Mouse (Mus musculus): ENCODE results near the gene Trim50. TPM values are rescaled to one million over a fixed set of nuclear protein-coding genes. Genes with fewer than 3 reads are reported as not detected.

Trim50 gene
- polyA plus RNA-seq (2015; fragmentation: Nextera tagmentation; extraction: Ambion mirVana) = 1.2 and 1.3 TPM in 2 replicates

GRCm38 (mm10) chr5:135352995-135353394 lies at the start of gene Trim50:
Gene Trim50, plus strand, starts transcription at chr5:135353295.
- H3K36me3 ChIP-seq (ENCODE audit: control insufficient read depth, insufficient read depth, low read length) = no peaks in the 10 kb centered on the region
- no peak within 1 kb of the TSS for H3K4me3 ChIP-seq (replicated peaks; ENCODE audit: low read length)
- no peak within 1 kb of the TSS for H3K27ac ChIP-seq (ENCODE audit: low read length)
- ATAC-seq (ENCODE audit: insufficient read depth, low FRiP score) = no peak
- no peaks in the 10 kb centered on the region for H3K4me1 ChIP-seq (ENCODE audit: control insufficient read depth, insufficient read depth, low read length)
- WGBS = 50% methylated on average over 9 of the region's 9 CpGs
- no peak within 1 kb of the TSS for H3K4me2 ChIP-seq (ENCODE audit: low read depth, low read length)
- no peak within 1 kb of the TSS for H3K9ac ChIP-seq (ENCODE audit: low read length)
- H3K27me3 ChIP-seq (ENCODE audit: control insufficient read depth, insufficient read depth, low read length) = peaks cover 10% of the 10 kb centered on the region
- H3K9me3 ChIP-seq (replicated peaks; ENCODE audit: control insufficient read depth, low read length) = no peaks in the 10 kb centered on the region

GRCm38 (mm10) chr5:135306321-135306965 lies 46.7 kb upstream of the Trim50 start:
- no peak for ATAC-seq (ENCODE audit: insufficient read depth, low FRiP score)
- Histone ChIP-seq H3K4me3 (replicated peaks; ENCODE audit: low read length) (no peak overlapping the region), H3K36me3 (ENCODE audit: control insufficient read depth, insufficient read depth, low read length) (no peaks in the 10 kb centered on the region), H3K4me2 (ENCODE audit: low read depth, low read length) (no peak overlapping the region), H3K27me3 (ENCODE audit: control insufficient read depth, insufficient read depth, low read length) (no peaks in the 10 kb centered on the region), H3K4me1 (ENCODE audit: control insufficient read depth, insufficient read depth, low read length) (no peaks in the 10 kb centered on the region), H3K27ac (ENCODE audit: low read length) (no peak overlapping the region), H3K9ac (ENCODE audit: low read length) (no peak overlapping the region), H3K9me3 (replicated peaks; ENCODE audit: control insufficient read depth, low read length) (no peaks in the 10 kb centered on the region)
- WGBS = 37% methylated on average over 10 of the region's 10 CpGs

- Histone ChIP-seq H3K27me3 (ENCODE audit: control insufficient read depth, insufficient read depth, low read length) (no peaks in the 10 kb centered on the region), H3K27ac (ENCODE audit: low read length) (no peak overlapping the region), H3K4me3 (replicated peaks; ENCODE audit: low read length) (no peak overlapping the region), H3K9me3 (replicated peaks; ENCODE audit: control insufficient read depth, low read length) (no peaks in the 10 kb centered on the region), H3K36me3 (ENCODE audit: control insufficient read depth, insufficient read depth, low read length) (no peaks in the 10 kb centered on the region), H3K9ac (ENCODE audit: low read length) (no peak overlapping the region), H3K4me2 (ENCODE audit: low read depth, low read length) (no peak overlapping the region), H3K4me1 (ENCODE audit: control insufficient read depth, insufficient read depth, low read length) (no peaks in the 10 kb centered on the region)
- ATAC-seq (ENCODE audit: insufficient read depth, low FRiP score) = no peak
- 76% methylated on average over 3 of the region's 3 CpGs for WGBS
Measured at GRCm38 (mm10) chr5:135316177-135316576, 36.9 kb upstream of the Trim50 start.

GRCm38 (mm10) chr5:135319856-135320255 lies 33.2 kb upstream of the Trim50 start:
- ATAC-seq (ENCODE audit: insufficient read depth, low FRiP score) = no peak
- Histone ChIP-seq H3K27me3 (ENCODE audit: control insufficient read depth, insufficient read depth, low read length) (no peaks in the 10 kb centered on the region), H3K27ac (ENCODE audit: low read length) (no peak overlapping the region), H3K4me1 (ENCODE audit: control insufficient read depth, insufficient read depth, low read length) (no peaks in the 10 kb centered on the region), H3K9me3 (replicated peaks; ENCODE audit: control insufficient read depth, low read length) (no peaks in the 10 kb centered on the region), H3K36me3 (ENCODE audit: control insufficient read depth, insufficient read depth, low read length) (no peaks in the 10 kb centered on the region), H3K4me2 (ENCODE audit: low read depth, low read length) (no peak overlapping the region), H3K9ac (ENCODE audit: low read length) (no peak overlapping the region), H3K4me3 (replicated peaks; ENCODE audit: low read length) (no peak overlapping the region)
- WGBS = 68% methylated on average over 2 of the region's 2 CpGs

GRCm38 (mm10) chr5:135322197-135322596 lies 30.9 kb upstream of the Trim50 start:
- no peaks in the 10 kb centered on the region for H3K4me1 ChIP-seq (ENCODE audit: control insufficient read depth, insufficient read depth, low read length)
- H3K4me2 ChIP-seq (ENCODE audit: low read depth, low read length) = no peak overlapping the region
- no peak overlapping the region for H3K9ac ChIP-seq (ENCODE audit: low read length)
- H3K9me3 ChIP-seq (replicated peaks; ENCODE audit: control insufficient read depth, low read length) = no peaks in the 10 kb centered on the region
- no peak overlapping the region for H3K27ac ChIP-seq (ENCODE audit: low read length)
- H3K27me3 ChIP-seq (ENCODE audit: control insufficient read depth, insufficient read depth, low read length) = no peaks in the 10 kb centered on the region
- H3K36me3 ChIP-seq (ENCODE audit: control insufficient read depth, insufficient read depth, low read length) = no peaks in the 10 kb centered on the region
- no peak overlapping the region for H3K4me3 ChIP-seq (replicated peaks; ENCODE audit: low read length)
- ATAC-seq (ENCODE audit: insufficient read depth, low FRiP score) = no peak
- 79% methylated on average over 1 of the region's 1 CpGs for WGBS

GRCm38 (mm10) chr5:135326121-135326659 lies 26.9 kb upstream of the Trim50 start:
- no peaks in the 10 kb centered on the region for H3K9me3 ChIP-seq (replicated peaks; ENCODE audit: control insufficient read depth, low read length)
- 33% methylated on average over 3 of the region's 3 CpGs for WGBS
- H3K27me3 ChIP-seq (ENCODE audit: control insufficient read depth, insufficient read depth, low read length) = no peaks in the 10 kb centered on the region
- no peak overlapping the region for H3K4me3 ChIP-seq (replicated peaks; ENCODE audit: low read length)
- no peak overlapping the region for H3K9ac ChIP-seq (ENCODE audit: low read length)
- H3K36me3 ChIP-seq (ENCODE audit: control insufficient read depth, insufficient read depth, low read length) = no peaks in the 10 kb centered on the region
- H3K4me1 ChIP-seq (ENCODE audit: control insufficient read depth, insufficient read depth, low read length) = no peaks in the 10 kb centered on the region
- no peak overlapping the region for H3K27ac ChIP-seq (ENCODE audit: low read length)
- no peak overlapping the region for H3K4me2 ChIP-seq (ENCODE audit: low read depth, low read length)
- no peak for ATAC-seq (ENCODE audit: insufficient read depth, low FRiP score)

- no peak overlapping the region for H3K9ac ChIP-seq (ENCODE audit: low read length)
- no peaks in the 10 kb centered on the region for H3K9me3 ChIP-seq (replicated peaks; ENCODE audit: control insufficient read depth, low read length)
- H3K27me3 ChIP-seq (ENCODE audit: control insufficient read depth, insufficient read depth, low read length) = no peaks in the 10 kb centered on the region
- WGBS = 74% methylated on average over 4 of the region's 4 CpGs
- H3K4me3 ChIP-seq (replicated peaks; ENCODE audit: low read length) = no peak overlapping the region
- no peak for ATAC-seq (ENCODE audit: insufficient read depth, low FRiP score)
- no peaks in the 10 kb centered on the region for H3K4me1 ChIP-seq (ENCODE audit: control insufficient read depth, insufficient read depth, low read length)
- H3K27ac ChIP-seq (ENCODE audit: low read length) = no peak overlapping the region
- H3K36me3 ChIP-seq (ENCODE audit: control insufficient read depth, insufficient read depth, low read length) = no peaks in the 10 kb centered on the region
- no peak overlapping the region for H3K4me2 ChIP-seq (ENCODE audit: low read depth, low read length)
Measured at GRCm38 (mm10) chr5:135329471-135329870, 23.6 kb upstream of the Trim50 start.

- Histone ChIP-seq H3K9ac (ENCODE audit: low read length) (no peak overlapping the region), H3K4me3 (replicated peaks; ENCODE audit: low read length) (no peak overlapping the region), H3K27me3 (ENCODE audit: control insufficient read depth, insufficient read depth, low read length) (no peaks in the 10 kb centered on the region), H3K4me2 (ENCODE audit: low read depth, low read length) (no peak overlapping the region), H3K27ac (ENCODE audit: low read length) (no peak overlapping the region), H3K9me3 (replicated peaks; ENCODE audit: control insufficient read depth, low read length) (no peaks in the 10 kb centered on the region), H3K36me3 (ENCODE audit: control insufficient read depth, insufficient read depth, low read length) (no peaks in the 10 kb centered on the region), H3K4me1 (ENCODE audit: control insufficient read depth, insufficient read depth, low read length) (no peaks in the 10 kb centered on the region)
- WGBS = 82% methylated on average over 5 of the region's 5 CpGs
- no peak for ATAC-seq (ENCODE audit: insufficient read depth, low FRiP score)
Measured at GRCm38 (mm10) chr5:135330201-135330600, 22.9 kb upstream of the Trim50 start.

- no peaks in the 10 kb centered on the region for H3K27me3 ChIP-seq (ENCODE audit: control insufficient read depth, insufficient read depth, low read length)
- no peaks in the 10 kb centered on the region for H3K9me3 ChIP-seq (replicated peaks; ENCODE audit: control insufficient read depth, low read length)
- no peak overlapping the region for H3K9ac ChIP-seq (ENCODE audit: low read length)
- H3K4me2 ChIP-seq (ENCODE audit: low read depth, low read length) = no peak overlapping the region
- H3K4me1 ChIP-seq (ENCODE audit: control insufficient read depth, insufficient read depth, low read length) = no peaks in the 10 kb centered on the region
- WGBS = 81% methylated on average over 6 of the region's 6 CpGs
- H3K27ac ChIP-seq (ENCODE audit: low read length) = no peak overlapping the region
- H3K36me3 ChIP-seq (ENCODE audit: control insufficient read depth, insufficient read depth, low read length) = no peaks in the 10 kb centered on the region
- no peak overlapping the region for H3K4me3 ChIP-seq (replicated peaks; ENCODE audit: low read length)
- ATAC-seq (ENCODE audit: insufficient read depth, low FRiP score) = no peak
Measured at GRCm38 (mm10) chr5:135331161-135331560, 21.9 kb upstream of the Trim50 start.

All from stomach, embryonic 16.5 days (tissue).